Mouse (Mus musculus) brain, embryonic 18.5 days (tissue): ENCODE data around the gene Tbcel.

Experiments
- DNase-seq: peaks from one replicate; pipeline ENCODE4 v3.0.0-alpha.2; 2012; ENCODE audit warnings: low read depth, low spot score

Gene Tbcel

DNA sequence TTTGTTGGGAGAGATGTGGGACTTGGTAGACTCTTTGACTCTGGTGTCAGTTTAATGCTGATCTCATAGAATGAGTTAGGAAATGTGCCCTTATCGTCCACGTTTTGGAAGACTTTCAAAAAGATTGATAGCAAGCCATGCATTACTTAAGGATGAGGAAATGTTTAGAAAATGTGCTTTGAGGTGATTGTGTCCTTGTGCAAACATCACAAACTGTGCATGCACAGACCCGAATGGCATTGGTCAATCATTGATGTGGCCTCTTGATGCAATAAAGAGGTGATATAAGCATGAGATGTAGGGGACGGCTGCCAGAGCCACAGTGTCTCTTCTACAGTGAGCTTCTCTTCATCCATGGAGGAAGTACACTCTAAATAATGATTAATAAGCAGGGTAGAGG, 20.7 kb downstream of the Tbcel start:
- no peak for DNase-seq

DNA sequence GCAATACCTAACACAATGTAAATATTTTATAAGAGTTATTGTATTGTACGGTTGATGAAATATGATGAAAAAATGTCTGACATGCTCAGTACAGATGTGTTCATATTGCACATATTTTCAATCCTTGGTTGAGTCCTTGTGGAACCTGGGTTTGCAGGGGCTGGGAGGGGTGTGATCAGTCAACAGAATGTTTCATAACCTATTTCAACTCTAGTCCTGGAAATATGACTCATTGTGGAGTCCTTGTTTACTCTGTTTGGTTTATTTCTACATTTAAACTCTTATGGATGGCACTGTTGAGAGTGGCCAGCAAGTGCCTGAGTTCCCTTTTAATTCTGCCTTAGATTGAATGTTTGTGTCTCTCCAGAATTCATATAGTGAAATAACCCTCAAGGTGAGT, 22.9 kb downstream of the Tbcel start:
- DNase-seq = no peak

DNA sequence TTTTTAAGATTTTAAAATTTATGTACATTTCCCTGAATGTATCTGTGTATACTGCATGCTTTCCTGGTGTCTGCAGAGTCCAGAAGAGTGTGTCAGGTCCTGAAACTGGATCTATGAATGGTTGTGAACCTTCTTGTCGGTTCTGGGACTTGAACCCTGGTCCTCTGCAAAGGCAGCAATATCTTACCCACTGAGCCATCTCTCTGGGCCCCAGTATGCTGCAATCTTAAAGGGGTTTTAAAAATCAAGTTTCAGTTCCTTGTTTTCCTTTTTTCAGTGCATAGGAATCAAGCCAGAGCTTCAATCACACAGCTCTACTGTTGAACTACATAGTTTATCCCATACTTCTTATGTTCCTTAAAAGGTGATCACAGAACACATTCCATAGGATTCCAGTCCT, 24.7 kb downstream of the Tbcel start:
- DNase-seq = no peak

DNA sequence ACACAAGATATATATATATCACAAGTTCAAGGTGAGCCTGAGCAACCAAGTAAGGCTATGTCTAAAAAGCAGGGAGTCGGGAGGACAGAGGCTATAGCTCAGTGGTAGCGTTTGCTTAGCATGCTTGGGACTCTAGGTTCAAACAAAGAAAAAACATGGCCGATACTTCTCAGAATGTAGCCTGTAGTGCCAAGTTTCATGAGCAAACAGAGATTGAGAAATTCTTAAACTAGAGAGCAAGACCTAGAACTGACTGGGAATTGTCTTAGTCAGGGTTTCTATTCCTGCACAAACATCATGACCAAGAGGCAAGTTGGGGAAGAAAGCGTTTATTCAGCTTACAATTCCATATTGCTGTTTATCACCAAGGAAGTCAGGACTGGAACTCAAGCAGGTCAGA, 31.4 kb downstream of the Tbcel start:
- no peak for DNase-seq

DNA sequence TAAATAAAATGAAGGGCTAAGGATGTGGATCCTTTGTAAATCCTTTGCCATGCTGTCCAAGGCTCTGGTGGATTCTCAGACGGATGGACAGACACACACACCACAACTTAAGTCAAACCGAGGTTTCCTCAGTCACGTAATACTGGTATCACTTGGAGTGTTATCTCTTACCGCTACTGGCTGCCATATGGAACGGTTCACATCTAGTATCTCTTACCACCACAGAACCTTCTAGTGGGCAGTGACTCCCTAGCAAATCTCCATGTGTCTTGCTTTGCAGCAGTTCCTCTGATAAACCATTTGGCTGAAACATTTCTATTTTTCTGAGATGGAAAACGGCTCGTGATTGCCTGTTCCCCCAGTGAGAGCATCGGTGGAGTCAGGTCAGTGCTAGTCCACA, 33.4 kb downstream of the Tbcel start:
- DNase-seq = no peak

DNA sequence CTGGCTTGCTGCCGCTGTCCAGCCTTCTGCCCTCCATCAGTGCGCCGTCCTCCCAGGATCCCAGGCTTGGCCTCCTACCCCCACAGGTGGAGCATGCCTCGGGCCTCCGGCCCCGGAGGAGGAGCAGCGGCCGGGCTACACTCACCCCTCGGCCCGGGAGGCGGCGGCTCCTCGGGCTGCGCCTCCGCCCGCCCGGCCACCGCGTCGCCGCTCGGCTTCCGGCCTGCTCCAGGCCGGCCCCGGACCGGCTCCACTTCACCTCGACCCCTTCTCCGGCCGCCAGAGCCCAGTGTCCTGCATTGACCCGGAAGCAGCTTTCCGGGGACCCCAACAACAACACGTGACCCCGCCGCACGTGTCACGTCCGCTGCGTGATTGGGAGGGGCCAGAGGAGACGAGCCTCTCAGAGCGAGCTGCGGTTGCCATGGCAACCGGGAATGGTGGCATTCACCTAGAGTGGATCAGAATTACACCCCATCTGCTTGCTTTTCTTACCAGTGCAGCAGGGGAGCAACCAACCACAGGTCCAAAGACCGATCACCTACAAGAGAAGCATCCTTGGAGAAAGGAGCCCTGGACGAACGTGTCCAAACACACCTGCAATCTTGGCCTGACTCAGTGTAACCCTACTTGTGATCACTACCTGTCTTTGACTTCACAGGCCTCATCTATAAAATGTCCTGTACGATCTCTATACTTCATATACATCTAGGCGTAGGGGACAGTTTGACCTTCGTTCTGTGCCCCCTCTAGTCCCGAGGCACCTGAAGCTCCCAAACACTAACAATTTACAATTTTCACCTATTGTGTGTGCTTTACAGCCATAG, 35.5 kb downstream of the Tbcel start:
- DNase-seq = peak; percentile 92

DNA sequence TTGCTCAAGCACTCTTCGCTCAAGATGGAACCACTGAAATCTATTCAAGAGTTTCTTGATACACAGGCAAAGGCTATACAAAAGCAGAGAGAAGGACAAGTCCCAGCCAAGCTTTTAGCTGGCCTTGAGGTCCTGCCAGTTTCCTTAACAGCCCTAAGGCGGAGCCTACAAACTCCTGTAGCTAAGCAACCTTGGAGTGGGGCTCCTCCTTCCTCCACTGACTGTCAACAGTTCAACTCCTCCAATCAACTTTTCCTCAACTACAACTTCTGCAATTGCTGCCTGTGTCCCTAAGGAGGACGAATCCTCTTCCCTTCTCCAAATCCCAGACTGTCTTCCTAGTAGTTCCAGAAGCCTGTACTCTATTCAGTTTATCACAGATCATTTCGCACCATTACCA, 36.4 kb downstream of the Tbcel start:
- DNase-seq = no peak

DNA sequence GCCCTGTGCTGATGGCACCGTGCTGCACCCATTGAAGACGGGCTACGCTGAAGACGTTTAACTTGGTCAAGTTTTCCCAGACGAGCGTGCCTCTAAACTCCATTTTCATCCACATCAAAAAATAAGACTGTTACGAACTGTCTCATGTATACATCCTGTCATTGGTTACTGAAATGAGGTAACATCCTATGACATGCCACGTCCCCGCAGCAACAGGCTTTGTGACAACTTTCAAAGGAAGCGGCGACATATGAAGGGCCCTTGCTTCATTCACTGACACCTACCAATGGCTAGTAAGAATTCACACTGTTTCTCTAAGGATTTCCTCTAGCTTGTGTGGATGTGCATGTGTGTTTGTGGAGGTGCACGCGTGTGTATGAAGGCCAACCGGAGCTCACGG, 38.3 kb downstream of the Tbcel start:
- DNase-seq = no peak

DNA sequence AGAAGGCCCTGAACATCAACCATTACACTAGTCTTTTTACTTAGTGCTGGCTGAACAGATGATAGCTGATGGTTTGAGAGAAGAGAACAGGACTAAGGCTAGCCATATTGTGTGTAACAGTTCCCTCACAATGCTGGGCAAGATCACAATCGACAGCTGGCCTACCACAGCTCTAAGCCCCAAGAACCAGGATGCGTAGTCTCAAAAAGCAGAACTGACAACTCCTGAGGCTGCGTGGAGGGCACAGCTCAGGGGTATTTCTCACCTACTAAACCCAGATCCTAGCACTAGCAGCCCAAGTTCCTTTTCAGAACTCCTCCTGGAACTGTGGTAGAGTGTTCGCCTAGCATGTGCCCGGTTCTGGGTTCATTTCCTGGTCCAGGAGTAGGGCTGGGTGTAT, 39.2 kb downstream of the Tbcel start:
- no peak for DNase-seq

DNA sequence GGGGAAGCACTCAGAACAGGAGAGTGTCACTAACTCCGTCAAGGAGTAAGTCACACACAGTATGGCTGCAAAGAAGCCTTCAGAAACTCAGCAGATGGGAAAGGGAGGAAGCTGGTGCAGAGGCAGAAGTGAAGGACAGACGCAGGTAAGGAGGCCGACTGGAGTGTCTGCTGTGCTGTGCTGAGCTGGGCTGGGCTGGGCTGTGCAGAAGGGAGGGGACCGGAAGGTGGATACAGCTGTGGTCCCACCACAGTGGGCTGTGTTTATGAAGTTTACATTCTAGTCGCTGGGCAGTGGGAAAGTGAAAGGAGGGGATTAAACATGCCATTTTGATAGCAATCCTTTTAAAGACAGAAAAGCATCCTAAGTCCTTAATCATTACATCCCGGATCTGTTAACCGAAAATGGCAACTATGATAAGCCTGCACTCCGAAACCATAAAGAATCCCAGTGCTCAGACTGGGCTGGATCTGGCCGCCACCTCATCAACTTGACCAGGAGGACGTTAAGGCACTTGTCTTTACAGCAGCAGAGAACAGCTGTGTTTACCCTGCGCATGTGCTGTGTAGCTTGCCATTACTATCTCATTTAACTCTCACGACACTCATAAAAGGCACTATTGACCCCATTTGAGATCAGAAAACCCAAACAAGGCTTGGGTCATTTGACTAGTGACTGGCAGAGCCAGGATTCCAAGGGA, 40.3 kb downstream of the Tbcel start:
- no peak for DNase-seq

DNA sequence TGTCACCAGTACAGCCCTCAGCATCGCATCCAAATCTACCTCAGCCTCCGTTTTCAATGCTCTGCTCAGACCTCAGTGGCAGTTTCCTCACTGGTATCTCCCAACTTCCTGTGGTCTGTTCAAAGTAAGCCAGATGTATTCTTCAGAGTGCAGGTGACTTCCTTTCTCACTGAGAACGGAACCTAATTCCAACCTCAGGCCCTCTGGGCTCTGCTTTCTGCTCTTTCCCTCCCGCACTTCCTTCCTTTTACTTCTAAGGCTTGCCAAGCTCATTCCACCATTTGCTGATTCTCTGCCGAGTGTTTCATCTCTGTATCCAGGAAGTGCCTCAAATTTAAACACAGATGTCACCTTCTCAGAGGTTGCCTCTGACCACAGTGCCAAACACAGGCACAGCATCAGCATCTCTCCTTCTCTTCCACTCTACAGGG, 41.9 kb downstream of the Tbcel start:
- no peak for DNase-seq

DNA sequence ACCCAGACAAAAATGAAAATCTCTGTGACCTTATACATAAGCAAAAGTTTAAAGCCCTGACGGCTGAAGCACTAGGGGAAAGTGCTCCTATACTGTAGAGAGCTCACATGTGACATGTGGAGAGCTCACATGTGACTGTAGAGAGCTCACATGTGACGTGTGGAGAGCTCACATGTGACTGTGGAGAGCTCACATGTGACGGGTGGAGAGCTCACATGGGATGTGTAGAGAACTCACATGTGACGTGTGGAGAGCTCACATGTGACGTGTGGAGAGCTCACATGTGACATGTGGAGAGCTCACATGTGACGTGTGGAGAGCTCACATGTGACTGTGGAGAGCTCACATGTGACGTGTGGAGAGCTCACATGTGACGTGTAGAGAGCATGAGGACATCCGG, 43.4 kb downstream of the Tbcel start:
- DNase-seq = no peak

DNA sequence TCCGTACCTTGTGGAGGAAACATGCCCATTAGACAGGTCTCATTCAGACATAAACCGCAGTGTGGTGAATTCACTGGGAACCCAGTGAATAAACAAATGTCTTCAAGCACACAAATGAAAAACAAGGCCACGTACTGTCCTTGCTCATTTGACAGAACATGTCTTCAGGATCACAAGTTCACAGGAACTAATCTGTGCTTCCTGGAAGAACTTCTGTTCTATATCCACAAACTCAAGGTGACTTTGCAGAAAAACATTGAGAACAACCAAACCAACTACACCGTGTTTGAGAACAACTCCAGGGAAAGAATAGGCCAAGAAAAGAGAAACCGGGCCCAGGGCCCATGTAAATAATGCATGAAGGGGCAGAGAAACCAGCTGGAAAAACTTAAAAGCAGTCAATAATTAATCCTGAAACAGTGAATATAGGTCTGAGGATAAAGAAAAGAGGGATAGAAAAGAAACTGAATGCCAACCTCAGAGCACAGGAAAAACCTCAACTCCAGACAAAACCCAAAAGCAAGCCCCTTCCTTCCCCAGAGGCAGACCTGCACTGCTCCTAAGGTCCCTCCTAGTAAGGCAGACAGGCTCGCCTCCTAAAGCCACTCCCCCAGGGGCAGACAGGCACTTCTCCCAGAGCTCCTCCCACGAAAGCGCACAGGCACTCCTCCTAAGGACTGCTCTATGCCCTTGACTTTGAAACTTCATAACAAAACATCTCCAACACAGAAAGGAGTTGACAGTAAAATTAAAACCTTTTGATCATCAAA, 44.2 kb downstream of the Tbcel start:
- no peak for DNase-seq

DNA sequence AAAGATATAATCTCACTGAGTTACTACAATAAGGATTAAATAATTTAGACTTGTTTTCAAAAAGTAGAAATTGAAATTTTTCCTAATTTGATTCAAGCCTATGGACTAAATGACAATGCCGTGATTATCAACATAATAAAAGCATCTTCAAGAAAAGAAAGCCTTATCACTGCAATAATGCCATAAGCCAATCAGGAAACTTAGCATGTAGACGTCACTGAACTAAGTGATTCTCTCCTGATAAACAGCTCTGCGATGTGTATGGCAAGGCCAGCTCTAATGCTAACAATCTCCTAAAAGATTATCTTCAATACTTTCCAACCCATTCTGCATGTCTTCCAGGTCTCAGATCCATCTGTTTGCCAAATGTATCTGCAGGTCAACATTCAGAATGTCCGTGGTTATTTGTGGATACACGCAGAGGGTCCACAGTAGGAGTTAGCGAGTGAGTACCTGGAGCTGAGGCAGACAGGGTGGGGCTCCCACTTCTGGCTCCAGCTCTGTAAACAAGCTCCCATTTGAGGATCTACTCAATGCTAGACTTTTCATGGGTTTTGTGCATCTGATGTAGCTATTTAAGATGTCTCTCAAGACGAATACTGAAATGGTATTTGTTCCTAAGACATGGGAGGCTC, 44.9 kb downstream of the Tbcel start:
- no peak for DNase-seq

DNA sequence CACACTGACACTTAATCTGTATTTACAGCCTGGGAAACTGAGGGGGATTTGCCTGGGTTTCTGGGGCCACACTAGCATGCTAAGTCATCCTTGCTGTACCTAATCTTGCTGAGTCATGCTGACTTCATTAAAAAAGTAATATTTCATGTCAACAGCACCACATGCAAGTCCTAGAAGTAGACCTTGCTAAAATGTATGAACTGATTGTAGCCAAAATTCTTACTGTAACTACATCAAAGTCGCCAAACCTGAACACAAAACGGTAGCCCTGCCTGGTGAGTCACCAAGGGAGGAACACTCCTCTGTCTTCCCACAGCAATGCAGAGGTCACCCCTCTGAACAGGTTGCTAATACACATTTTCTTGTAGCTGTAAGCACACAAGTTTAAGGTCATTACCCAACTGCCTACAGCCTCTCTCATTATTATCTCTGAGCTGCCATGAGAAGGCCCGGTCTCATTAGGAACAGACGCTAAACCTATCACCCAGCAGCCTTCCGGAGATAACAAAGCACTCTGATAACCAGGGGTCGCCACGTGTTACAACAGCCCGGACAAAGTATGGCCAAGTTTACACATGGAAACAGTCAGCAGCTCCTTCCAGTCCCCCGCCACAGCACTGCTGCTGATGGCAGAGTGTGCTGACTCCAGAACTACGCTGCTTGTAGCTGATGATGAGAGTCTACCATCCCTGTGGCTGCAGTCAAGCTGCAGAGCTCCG, 46.1 kb downstream of the Tbcel start:
- no peak for DNase-seq

DNA sequence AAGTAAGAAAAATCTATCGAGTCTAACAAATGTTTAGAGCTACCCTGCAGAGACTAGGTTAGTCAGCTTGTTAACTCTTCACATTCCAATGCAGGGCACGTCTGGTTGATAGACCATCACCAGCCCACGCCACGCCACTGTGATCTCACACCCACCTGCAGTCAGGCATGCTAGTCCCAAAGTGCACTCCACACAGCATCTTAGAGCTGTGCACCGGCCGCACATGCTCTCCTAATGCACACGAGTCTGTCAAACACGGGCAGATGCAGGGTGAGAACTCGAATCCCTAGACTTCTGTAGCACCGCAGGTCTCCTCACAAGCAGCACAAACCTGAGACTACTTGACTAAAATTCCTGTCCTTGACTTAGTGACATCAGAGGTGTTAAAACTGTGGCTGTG, 47.3 kb downstream of the Tbcel start:
- DNase-seq = no peak

DNA sequence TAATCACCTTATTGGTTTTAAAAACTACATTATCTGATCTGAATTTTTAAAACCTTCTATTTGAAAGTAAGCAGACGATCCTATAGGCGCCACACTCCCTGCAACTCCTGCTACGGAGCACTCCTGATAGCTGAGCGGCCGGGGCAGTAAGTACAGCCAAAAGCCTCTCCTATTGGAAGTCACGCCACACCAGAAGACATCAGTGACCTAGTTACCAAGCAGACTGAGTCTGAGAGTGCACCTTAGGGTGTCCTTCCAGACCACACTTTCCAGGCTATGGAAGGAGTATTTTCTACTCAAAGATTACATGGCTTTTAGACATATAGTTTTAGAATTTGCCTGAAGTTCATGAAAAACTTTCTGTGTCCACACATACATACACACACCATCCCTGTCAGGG, 47.9 kb downstream of the Tbcel start:
- DNase-seq = no peak

DNA sequence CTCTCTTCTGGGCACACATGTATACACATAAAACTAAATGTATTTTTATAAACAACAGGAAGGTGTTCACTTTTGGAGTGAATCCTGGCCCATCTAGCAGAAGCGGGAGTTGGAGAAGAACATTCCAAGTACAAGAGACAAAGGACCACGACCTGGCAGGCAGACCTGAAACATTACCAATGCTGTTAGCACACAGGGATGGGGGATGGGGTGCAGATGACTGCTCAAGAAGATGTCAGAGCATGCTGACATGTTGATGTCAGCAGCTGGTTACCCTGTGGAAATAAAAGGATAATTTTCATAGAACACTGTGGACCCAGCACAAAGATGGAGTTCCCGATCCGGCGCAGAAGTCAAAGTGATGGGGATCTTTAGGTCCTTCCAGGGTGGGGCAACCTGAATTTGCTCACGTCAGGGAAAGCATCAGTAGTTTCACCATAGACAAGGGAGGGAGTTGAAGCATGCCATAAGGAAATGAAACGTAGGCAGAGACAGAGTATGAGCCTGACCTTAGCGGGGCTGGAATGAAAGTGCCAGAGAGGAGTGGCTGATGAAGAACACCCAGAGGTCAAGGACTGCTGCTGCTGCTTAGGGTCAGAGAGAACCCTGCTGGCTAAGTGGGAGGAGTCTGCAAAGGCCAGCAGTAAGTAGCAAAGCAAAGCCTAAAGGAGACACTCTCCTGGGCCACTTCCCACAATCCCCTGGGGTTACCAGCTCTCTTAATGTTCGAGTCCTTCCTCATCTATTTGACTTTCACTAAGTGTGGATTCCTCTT, 48.7 kb downstream of the Tbcel start:
- DNase-seq = no peak

DNA sequence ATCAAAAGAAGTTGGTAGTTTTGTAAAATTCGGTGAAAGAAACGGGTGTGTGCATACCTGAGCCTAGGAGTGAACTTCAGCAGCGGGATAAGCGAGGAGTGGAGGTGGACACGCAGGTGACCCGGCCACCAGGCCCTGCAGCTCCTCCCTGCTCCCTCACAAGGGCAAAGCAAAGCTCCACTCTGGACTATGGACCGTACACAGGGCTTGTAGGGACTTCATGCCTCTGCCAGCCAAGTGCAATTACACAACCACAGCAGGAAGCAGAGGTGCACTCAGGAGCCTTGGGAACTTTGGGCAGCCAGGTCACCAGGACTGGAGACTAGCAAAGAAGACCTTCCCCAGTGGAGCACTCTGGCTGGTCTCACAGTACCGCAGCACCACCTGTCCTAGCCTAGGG, 50.1 kb downstream of the Tbcel start:
- no peak for DNase-seq

DNA sequence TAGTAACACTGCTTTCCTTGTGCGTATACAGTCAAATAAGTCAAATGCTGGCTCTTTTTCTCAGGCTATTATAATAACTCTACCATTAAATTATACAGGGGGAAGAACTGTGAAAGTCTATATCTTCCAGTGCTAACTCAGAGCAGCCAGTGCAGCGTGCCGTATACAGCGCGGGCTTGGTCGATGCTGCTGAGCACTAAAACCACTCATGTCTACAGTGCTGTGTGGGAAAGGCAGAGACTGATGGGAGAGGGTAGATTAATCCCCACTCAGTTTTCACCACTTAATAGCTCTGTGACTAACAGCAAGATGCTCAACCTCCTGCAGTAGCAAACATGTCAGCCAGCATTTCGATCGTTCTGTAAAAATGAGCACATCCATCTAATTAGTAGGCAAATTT, 53.2 kb downstream of the Tbcel start:
- no peak for DNase-seq

DNA sequence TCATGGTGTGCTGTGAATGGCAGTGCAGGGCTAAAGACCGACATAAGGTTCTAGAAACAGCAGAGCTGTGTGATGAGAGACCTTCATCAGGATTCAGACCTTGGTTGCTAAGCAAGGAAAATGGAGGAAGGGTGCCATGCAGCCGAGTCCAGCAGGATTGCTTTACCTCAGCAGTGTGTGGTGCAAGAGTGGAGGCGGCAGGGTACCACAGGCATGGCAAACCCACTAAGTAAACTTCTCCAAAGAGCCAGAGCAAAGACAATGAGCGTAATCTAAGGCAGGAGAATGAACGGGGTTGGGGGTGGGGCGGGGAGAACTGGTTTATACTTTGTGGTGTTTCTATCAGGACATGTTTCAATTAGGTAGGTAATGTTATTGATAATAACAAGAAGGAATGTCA, 58.6 kb downstream of the Tbcel start:
- DNase-seq = no peak
